In genomic region chr8:11585513-11586373, GRCm38 (mm10) we compare ENCODE assay signal across 9 mouse cellular contexts. TPM values are rescaled to one million over a fixed set of nuclear protein-coding genes. Genes with fewer than 3 reads are reported as not detected.
DNase-seq lines count a peak whose midpoint lies in the region; ATAC-seq lines count a peak whose summit lies in the region.
"Had no signal": no experiment of that assay in that cellular context is flagged by ENCODE, and none has a peak within 500 bp of the region (broad histone marks: within the 10 kb centered on the region; RNA-seq: fewer than 3 reads in every experiment).

No protein-coding gene starts in this region.

- no peak for ATAC-seq in liver, embryonic 12.5 days
- peak; percentile 64 for ATAC-seq in granulocyte monocyte progenitor cell, adult 5-6 weeks (replicated peaks; ENCODE audit: poor library complexity, severe bottlenecking)

- H3K27ac ChIP-seq in liver, embryonic 12.5 days: no peak overlapping the region
- H3K27ac ChIP-seq: liver, embryonic 14.5 days had no signal

- no peak overlapping the region for H3K4me2 ChIP-seq in liver, embryonic 12.5 days

- peak; percentile 35 for DNase-seq in liver
- DNase-seq in embryo, embryonic 9.5 days (ENCODE audit: extremely low spot score): peak; percentile 25
- DNase-seq in mesoderm, embryonic 11.5 days (ENCODE audit: low read depth, low spot score): peak; percentile 67
- DNase-seq in spleen, adult 12 weeks (ENCODE audit: low spot score): no peak
- DNase-seq in cerebellum, postnatal 36 days: no peak
- DNase-seq: thymus, postnatal 4 days had no signal

- H3K4me3 ChIP-seq in liver, embryonic 12.5 days: no peak overlapping the region

- 0 out of 2 replicates have a peak, but pooled peaks cover 4% of the 10 kb centered on the region for H3K4me1 ChIP-seq in liver, embryonic 12.5 days

- H3K9ac ChIP-seq in liver, embryonic 12.5 days: no peak overlapping the region
- H3K9ac ChIP-seq: liver, embryonic 14.5 days had no signal

- H3K9me3 ChIP-seq in liver, embryonic 12.5 days (replicated peaks): no peaks in the 10 kb centered on the region; the same call in 1 of the 2 replicates

- no peaks in the 10 kb centered on the region for H3K36me3 ChIP-seq in liver, embryonic 12.5 days

- 61% methylated on average over 21 of the region's 21 CpGs for WGBS in liver, embryonic 12.5 days (ENCODE audit: insufficient replicate concordance)

- H3K27me3 ChIP-seq in liver, embryonic 12.5 days (replicated peaks): no peaks in the 10 kb centered on the region

RNA-seq across cellular contexts. Expression of gene Ing1, which starts 30.4 kb away (rescaled TPM):
- polyA plus RNA-seq in liver, embryonic 12.5 days (2016; fragmentation: Nextera tagmentation; extraction: Ambion mirVana): 21.6 and 22.8 TPM in 2 replicates
- total RNA-seq in granulocyte monocyte progenitor cell, adult 5-6 weeks (2014; fragmentation: Nextera tagmentation): 33.8 and 43.3 TPM in 2 replicates
- 40.8 and 49.2 TPM in 2 replicates for total RNA-seq in granulocyte monocyte progenitor cell, adult 5-6 weeks (2017)

RNA-seq across cellular contexts. Expression of gene Cars2, which starts 35.2 kb away (rescaled TPM):
- polyA plus RNA-seq in liver, embryonic 12.5 days (2016; fragmentation: Nextera tagmentation; extraction: Ambion mirVana): 20.9 and 22.2 TPM in 2 replicates
- total RNA-seq in granulocyte monocyte progenitor cell, adult 5-6 weeks (2014; fragmentation: Nextera tagmentation): 51.9 and 58.5 TPM in 2 replicates
- 38.4 and 39.0 TPM in 2 replicates for total RNA-seq in granulocyte monocyte progenitor cell, adult 5-6 weeks (2017)

RNA-seq across cellular contexts. Expression of gene Ankrd10, which starts 49.8 kb away (rescaled TPM):
- polyA plus RNA-seq in liver, embryonic 12.5 days (2016; fragmentation: Nextera tagmentation; extraction: Ambion mirVana): 47.5 and 48.1 TPM in 2 replicates
- 100 and 126 TPM in 2 replicates for total RNA-seq in granulocyte monocyte progenitor cell, adult 5-6 weeks (2014; fragmentation: Nextera tagmentation)
- 64.6 and 66.0 TPM in 2 replicates for total RNA-seq in granulocyte monocyte progenitor cell, adult 5-6 weeks (2017)

Comparison
In these comparisons a context has a peak if more than half of its experiments do, and no peak if none do; other contexts are left out.
1. DNase-seq: peak in liver (single experiment), embryo, embryonic 9.5 days (single experiment) and mesoderm, embryonic 11.5 days (single experiment); none in spleen, adult 12 weeks (single experiment) and cerebellum, postnatal 36 days (0 of 2).